Mouse (Mus musculus): ENCODE results near the gene Chchd6.

- TF ChIP-seq POLR2A (IDR thresholded peaks at IDR 0.05; ENCODE audit: insufficient read length, low read depth): no peak
- TF ChIP-seq E2F4 (IDR thresholded peaks at IDR 0.05; ENCODE audit: insufficient read depth): no peak
- no peak for TF ChIP-seq MAX (IDR thresholded peaks at IDR 0.05; ENCODE audit: low read depth)
- no peak for TF ChIP-seq SRF (IDR thresholded peaks at IDR 0.05; ENCODE audit: control insufficient read depth, insufficient read length, low read depth)
- no peak for TF ChIP-seq CEBPB (IDR thresholded peaks at IDR 0.05; ENCODE audit: insufficient read depth, poor library complexity, severe bottlenecking)
- no peak for TF ChIP-seq USF1 (IDR thresholded peaks at IDR 0.05; ENCODE audit: low read depth)
- TF ChIP-seq TCF12 (IDR thresholded peaks at IDR 0.05; ENCODE audit: insufficient read depth, poor library complexity, severe bottlenecking): no peak
- no peak for TF ChIP-seq TCF3 (IDR thresholded peaks at IDR 0.05; ENCODE audit: insufficient read length, low read depth)
- no peak for TF ChIP-seq MYOD1 (IDR thresholded peaks at IDR 0.05; ENCODE audit: control insufficient read depth in 1 of 3, insufficient read length in 2 of 3, low read depth in 2 of 3)
- TF ChIP-seq MYOG (IDR thresholded peaks at IDR 0.05; ENCODE audit: control insufficient read depth in 1 of 3, insufficient read depth in 1 of 3, insufficient read length in 2 of 3, low read depth in 2 of 3): no peak
- TF ChIP-seq POLR2AphosphoS2 (IDR thresholded peaks at IDR 0.05; ENCODE audit: insufficient read length, low read depth): no peak
Observed at GRCm38 (mm10) chr6:89633115-89633514, 37.7 kb upstream of the Chchd6 start.
